Mouse (Mus musculus) embryonic facial prominence, embryonic 12.5 days (tissue): ENCODE measurements around the gene Gpr132. TPM values are rescaled to one million over a fixed set of nuclear protein-coding genes. Genes with fewer than 3 reads are reported as not detected.

Experiments
- ATAC-seq: fragments of 200-750 bp; cut with Nextera tagmentation; 2 replicates; pipeline ENCODE4 v1.8.0; 2017; ENCODE audit not compliant: insufficient number of reproducible peaks, insufficient read depth, low FRiP score, low TSS enrichment
- H3K27ac ChIP-seq: fragments of 300-500 bp; sonication (generic); 2 replicates; pipeline ENCODE4 v1.5.1; 2016; ENCODE audit warnings: mild to moderate bottlenecking
- H3K27me3 ChIP-seq: fragments of 300-500 bp; sonication (generic); 2 replicates; pipeline ENCODE4 v1.6.1; 2016; ENCODE audit warnings: mild to moderate bottlenecking, moderate library complexity
- H3K36me3 ChIP-seq: fragments of 300-500 bp; sonication (generic); 2 replicates; pipeline ENCODE4 v1.6.1; 2016; ENCODE audit warnings: mild to moderate bottlenecking
- H3K4me1 ChIP-seq: fragments of 300-500 bp; sonication (generic); 2 replicates; pipeline ENCODE4 v1.6.1; 2016
- H3K4me2 ChIP-seq: fragments of 300-500 bp; sonication (generic); replicated peaks from 2 replicates; pipeline ENCODE4 v1.6.1; 2016; ENCODE audit warnings: mild to moderate bottlenecking, moderate library complexity
- H3K4me3 ChIP-seq: fragments of 300-500 bp; sonication (generic); 2 replicates; pipeline ENCODE4 v1.5.1; 2016; ENCODE audit warnings: mild to moderate bottlenecking
- H3K9ac ChIP-seq: fragments of 300-500 bp; sonication (generic); 2 replicates; pipeline ENCODE4 v1.6.1; 2016; ENCODE audit warnings: mild to moderate bottlenecking, moderate library complexity
- H3K9me3 ChIP-seq: fragments of 300-500 bp; sonication (generic); 2 replicates; pipeline ENCODE4 v1.6.1; 2016; ENCODE audit warnings: mild to moderate bottlenecking, moderate library complexity
- whole genome bisulfite sequencing: fragments of 180-500 bp; shearing (Covaris S2); methylation state at CpG from one replicate; pipeline ENCODE4 v1.1.7; 2016; 5-methylcytosine and 5-hydroxymethylcytosine counted together
- polyA plus RNA-seq: library from polyadenylated mRNA; unstranded; fragments of >200 nt; fragmentation: Nextera tagmentation; extraction: Ambion mirVana; gene quantifications from 2 replicates; pipeline ENCODE4 v1.2.1, GENCODE M21; 2016

Gpr132 gene
- polyA plus RNA-seq, 1 experiment from 2014 or later, result 0.23 TPM

GRCm38 (mm10) chr12:112801864-112802846, 65.9 kb downstream of the Gpr132 start, which contains the start of gene Ahnak2:
Ahnak2 (minus strand) TSS chr12:112802657.
- ATAC-seq, result peak; percentile 53
- H3K36me3 ChIP-seq, result no peaks in the 10 kb centered on the region
- peaks cover 32% of the 10 kb centered on the region for H3K27me3 ChIP-seq
- WGBS, result 5% methylated on average over 59 of the region's 69 CpGs
- H3K27ac ChIP-seq, result no peak within 1 kb of the TSS
- no peaks in the 10 kb centered on the region for H3K9me3 ChIP-seq
- peak within 1 kb of the TSS; percentile 55 for H3K4me3 ChIP-seq
- peak within 1 kb of the TSS; percentile 63 for H3K9ac ChIP-seq
- peak within 1 kb of the TSS; percentile 100 for H3K4me2 ChIP-seq
- H3K4me1 ChIP-seq, result 0 out of 2 replicates have a peak, but pooled peaks cover 10% of the 10 kb centered on the region

Other genes starting within 250 kb of the Gpr132 start
- gene Adssl1, start 248.2 kb downstream of the Gpr132 start, polyA plus RNA-seq, result 5.0 and 6.6 TPM in 2 replicates
- 205 and 218 TPM in 2 replicates for gene Siva1, start 223.5 kb downstream of the Gpr132 start, polyA plus RNA-seq
- gene Akt1, start 193.3 kb downstream of the Gpr132 start, polyA plus RNA-seq, result 98.8 and 153 TPM in 2 replicates
- gene Zbtb42, start 189.4 kb downstream of the Gpr132 start, polyA plus RNA-seq, result 2.1 and 2.5 TPM in 2 replicates
- gene Cep170b, start 147.8 kb downstream of the Gpr132 start, polyA plus RNA-seq, result 17.0 and 19.2 TPM in 2 replicates
- 4.9 TPM in 2 replicates for gene Pld4, start 107.6 kb downstream of the Gpr132 start, polyA plus RNA-seq
- gene Ahnak2, start 65.6 kb downstream of the Gpr132 start, polyA plus RNA-seq, result 0.71 and 0.83 TPM in 2 replicates
- gene Clba1, start 59.3 kb downstream of the Gpr132 start, polyA plus RNA-seq, result 9.2 and 9.6 TPM in 2 replicates
- 144 and 147 TPM in 2 replicates for gene Cdca4, start 38.8 kb downstream of the Gpr132 start, polyA plus RNA-seq
- 7.9 and 8.8 TPM in 2 replicates for gene Jag2, start 61.5 kb upstream of the Gpr132 start, polyA plus RNA-seq
- gene Nudt14, start 73.9 kb upstream of the Gpr132 start, polyA plus RNA-seq, result 83.0 and 87.2 TPM in 2 replicates
- 25.6 and 27.4 TPM in 2 replicates for gene Btbd6, start 108.3 kb upstream of the Gpr132 start, polyA plus RNA-seq
- 81.9 and 83.0 TPM in 2 replicates for gene Brf1, start 132.5 kb upstream of the Gpr132 start, polyA plus RNA-seq
- 19.0 and 19.4 TPM in 2 replicates for gene Pacs2, start 146.3 kb upstream of the Gpr132 start, polyA plus RNA-seq
- 0.13 TPM in 1 of 2 replicates, not detected in the other for gene Tex22, start 206.3 kb upstream of the Gpr132 start, polyA plus RNA-seq
- 18.5 and 20.4 TPM in 2 replicates for gene Mta1, start 230.1 kb upstream of the Gpr132 start, polyA plus RNA-seq